Mouse (Mus musculus) C2C12 (cell line): ENCODE data around the gene Eef1akmt3.

Experiments
- CTCF ChIP-seq: IDR thresholded peaks from one replicate; pipeline ENCODE4 v1.5.1; 2011; ENCODE audit not compliant: control insufficient read depth, insufficient read depth, insufficient read length
- MAX ChIP-seq: IDR thresholded peaks from one replicate; pipeline ENCODE4 v1.6.1; 2011; ENCODE audit warnings: mild to moderate bottlenecking, control low read depth
- MYOD1 ChIP-seq: IDR thresholded peaks from one replicate; pipeline ENCODE4 v1.6.1; 2011; ENCODE audit warnings: low read depth; ENCODE audit not compliant: control insufficient read depth, insufficient read length

DNA sequence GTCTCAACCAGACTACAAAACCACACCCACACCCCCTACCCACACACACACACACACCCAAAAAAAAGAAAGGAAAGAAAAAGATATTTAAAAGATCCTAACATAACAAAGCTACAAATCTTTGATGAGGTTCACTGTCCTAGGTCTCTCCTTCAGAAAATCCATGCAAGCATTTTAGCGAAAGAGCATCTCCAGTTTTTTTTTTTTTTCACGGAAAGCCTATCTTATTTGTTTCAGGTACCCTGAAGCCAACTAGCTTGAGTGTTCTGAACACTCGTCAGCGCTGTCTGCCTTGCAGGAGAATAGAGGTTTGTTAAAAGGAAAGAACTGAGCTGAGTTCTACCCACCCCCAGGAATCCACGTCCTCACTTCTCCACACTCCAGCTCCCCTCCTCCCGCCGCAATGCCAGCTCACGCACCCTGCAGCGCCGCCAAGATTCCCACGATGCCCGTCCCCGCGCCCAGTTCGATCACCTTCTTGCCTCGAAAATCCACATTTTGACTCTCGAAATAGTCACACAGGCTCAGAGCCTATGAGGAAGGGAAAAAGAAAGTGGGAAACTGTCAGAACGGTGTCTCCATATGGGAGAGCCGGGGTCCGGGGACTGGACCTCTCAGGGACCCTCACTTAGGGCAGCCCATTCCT is 621 bp downstream of the Eef1akmt3 start:
- TF ChIP-seq CTCF (no peak), MAX (no peak), MYOD1 (no peak)
